Mouse (Mus musculus): ENCODE results near the gene Stk32b.
A peak's percentile ranks its signal among the peaks of the same experiment; 100 is the strongest.

Gene Stk32b

GRCm38 (mm10) chr5:37506880-37507519, 210.0 kb downstream of the Stk32b start:
- no peak for DNase-seq

GRCm38 (mm10) chr5:37494984-37495476, 221.9 kb downstream of the Stk32b start:
- DNase-seq = no peak

GRCm38 (mm10) chr5:37472025-37472608, 244.9 kb downstream of the Stk32b start:
- no peak for DNase-seq

- DNase-seq = no peak
Observed at GRCm38 (mm10) chr5:37471584-37471983, 245.4 kb downstream of the Stk32b start.

GRCm38 (mm10) chr5:37469031-37469430, 247.9 kb downstream of the Stk32b start:
- no peak for DNase-seq

- no peak for DNase-seq
Observed at GRCm38 (mm10) chr5:37467646-37468045, 249.3 kb downstream of the Stk32b start.

GRCm38 (mm10) chr5:37465461-37465860, 251.5 kb downstream of the Stk32b start:
- peak; percentile 3 for DNase-seq

GRCm38 (mm10) chr5:37458236-37458635, 258.7 kb downstream of the Stk32b start:
- DNase-seq = no peak

- no peak for DNase-seq
Observed at GRCm38 (mm10) chr5:37457831-37458230, 259.1 kb downstream of the Stk32b start.

GRCm38 (mm10) chr5:37457191-37457590, 259.8 kb downstream of the Stk32b start:
- DNase-seq = no peak

GRCm38 (mm10) chr5:37456590-37456989, 260.4 kb downstream of the Stk32b start:
- DNase-seq = no peak

GRCm38 (mm10) chr5:37447546-37447945, 269.4 kb downstream of the Stk32b start:
- DNase-seq = no peak

GRCm38 (mm10) chr5:37442767-37443166, 274.2 kb downstream of the Stk32b start:
- DNase-seq = no peak

GRCm38 (mm10) chr5:37435417-37435816, 281.6 kb downstream of the Stk32b start:
- DNase-seq = no peak

- no peak for DNase-seq
Observed at GRCm38 (mm10) chr5:37427210-37427609, 289.8 kb downstream of the Stk32b start.

GRCm38 (mm10) chr5:37419028-37419427, 297.9 kb downstream of the Stk32b start:
- DNase-seq = no peak

Measured in right cerebral cortex, adult 18-20 months (tissue).